Mouse (Mus musculus) testis, adult 2 months (tissue): ENCODE data around the gene Asic2. TPM values are rescaled to one million over a fixed set of nuclear protein-coding genes. Genes with fewer than 3 reads are reported as not detected.

ENCODE experiments used
- H3K27ac ChIP-seq: fragments of 200-500 bp; 2 replicates; pipeline ENCODE4 v1.5.1; 2012; ENCODE audit warnings: low read depth, low read length; ENCODE audit not compliant: control insufficient read depth, insufficient read depth
- H3K27me3 ChIP-seq: fragments of 200-500 bp; 2 replicates; pipeline ENCODE4 v1.6.1; 2012; ENCODE audit warnings: mild to moderate bottlenecking, low read length, moderate library complexity; ENCODE audit not compliant: control insufficient read depth, insufficient read depth
- H3K36me3 ChIP-seq: fragments of 200-500 bp; 2 replicates; pipeline ENCODE4 v1.6.1; 2012; ENCODE audit warnings: mild to moderate bottlenecking, low read length; ENCODE audit not compliant: control insufficient read depth, insufficient read depth
- H3K4me1 ChIP-seq: fragments of 200-500 bp; 2 replicates; pipeline ENCODE4 v1.6.1; 2012; ENCODE audit warnings: low read length; ENCODE audit not compliant: control insufficient read depth, insufficient read depth
- H3K4me3 ChIP-seq: fragments of 200-500 bp; 2 replicates; pipeline ENCODE4 v1.5.1; 2012; ENCODE audit warnings: low read depth, mild to moderate bottlenecking, low read length, moderate library complexity, mixed read lengths; ENCODE audit not compliant: control insufficient read depth
- CTCF ChIP-seq: fragments of 200-500 bp; IDR thresholded peaks from 2 replicates; pipeline ENCODE4 v1.5.1; 2012; ENCODE audit warnings: low read depth, mild to moderate bottlenecking, inconsistent platforms, low read length, moderate library complexity; ENCODE audit not compliant: control insufficient read depth, insufficient read depth, insufficient replicate concordance
- POLR2A ChIP-seq: fragments of 200-500 bp; IDR thresholded peaks from 2 replicates; pipeline ENCODE4 v1.6.1; 2012; ENCODE audit warnings: low read depth, mild to moderate bottlenecking, inconsistent platforms, low read length, moderate library complexity; ENCODE audit not compliant: control insufficient read depth
- polyA plus RNA-seq: library from polyadenylated mRNA; depleted of rRNA; stranded (reverse); fragments of >200 nt; gene quantifications from 2 replicates; pipeline ENCODE4 v1.2.3, GENCODE M21; 2012

The Asic2 gene
- polyA plus RNA-seq, 1 experiment: 0.41 TPM

GRCm38 (mm10) chr11:80918332-80918731 is 1049.9 kb downstream of the Asic2 start:
- H3K4me3 ChIP-seq: no peak overlapping the region
- no peaks in the 10 kb centered on the region for H3K4me1 ChIP-seq
- no peak for TF ChIP-seq CTCF
- no peak for TF ChIP-seq POLR2A
- no peak overlapping the region for H3K27ac ChIP-seq
- no peaks in the 10 kb centered on the region for H3K27me3 ChIP-seq
- H3K36me3 ChIP-seq: no peaks in the 10 kb centered on the region

- TF ChIP-seq CTCF (0 out of 2 replicates have a peak, but pooled peaks have one; percentile 24), POLR2A (no peak)
- no peaks in the 10 kb centered on the region for H3K36me3 ChIP-seq
Observed at GRCm38 (mm10) chr11:80917688-80918087, 1050.6 kb downstream of the Asic2 start.

GRCm38 (mm10) chr11:80913408-80914024 is 1054.7 kb downstream of the Asic2 start:
- Histone ChIP-seq H3K27ac (no peak overlapping the region), H3K4me3 (no peak overlapping the region), H3K36me3 (no peaks in the 10 kb centered on the region), H3K4me1 (no peaks in the 10 kb centered on the region), H3K27me3 (no peaks in the 10 kb centered on the region)
- TF ChIP-seq POLR2A (no peak), CTCF (no peak)

More at GRCm38 (mm10) chr11:80917688-80918087, 1050.6 kb downstream of the Asic2 start:
- Histone ChIP-seq H3K4me1 (no peaks in the 10 kb centered on the region), H3K4me3 (no peak overlapping the region), H3K27me3 (no peaks in the 10 kb centered on the region), H3K27ac (no peak overlapping the region)

DNA sequence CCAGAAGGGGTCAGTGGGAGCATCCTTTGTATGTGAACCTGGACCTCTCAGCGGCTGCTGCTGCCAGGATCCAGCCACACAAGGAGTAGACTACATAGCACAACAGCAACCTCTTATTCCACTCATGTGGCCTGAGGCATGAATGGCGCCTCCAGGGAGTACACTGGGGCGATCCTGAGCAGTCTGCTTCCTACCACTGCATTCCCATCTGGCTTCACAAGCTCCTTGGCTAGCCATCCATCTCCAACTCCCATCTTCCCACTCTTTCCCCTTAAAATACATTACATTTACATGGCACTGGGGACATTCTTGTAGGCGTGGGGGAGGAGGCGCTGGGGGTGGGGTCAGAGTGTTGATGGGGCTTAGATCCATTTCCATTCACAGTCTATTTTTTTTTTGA is 1055.5 kb downstream of the Asic2 start:
- no peak for TF ChIP-seq CTCF
- TF ChIP-seq POLR2A: no peak
- Histone ChIP-seq H3K27ac (no peak overlapping the region), H3K27me3 (no peaks in the 10 kb centered on the region), H3K4me3 (no peak overlapping the region), H3K36me3 (no peaks in the 10 kb centered on the region), H3K4me1 (no peaks in the 10 kb centered on the region)

- TF ChIP-seq POLR2A: no peak
- no peak for TF ChIP-seq CTCF
- Histone ChIP-seq H3K4me3 (no peak overlapping the region), H3K36me3 (no peaks in the 10 kb centered on the region), H3K4me1 (no peaks in the 10 kb centered on the region), H3K27ac (no peak overlapping the region), H3K27me3 (no peaks in the 10 kb centered on the region)
Observed at GRCm38 (mm10) chr11:80907820-80908219, 1060.4 kb downstream of the Asic2 start.

GRCm38 (mm10) chr11:80906456-80906855 is 1061.8 kb downstream of the Asic2 start:
- TF ChIP-seq CTCF: peak; percentile 55; the same call in 1 of the 2 replicates
- TF ChIP-seq POLR2A: no peak

DNA sequence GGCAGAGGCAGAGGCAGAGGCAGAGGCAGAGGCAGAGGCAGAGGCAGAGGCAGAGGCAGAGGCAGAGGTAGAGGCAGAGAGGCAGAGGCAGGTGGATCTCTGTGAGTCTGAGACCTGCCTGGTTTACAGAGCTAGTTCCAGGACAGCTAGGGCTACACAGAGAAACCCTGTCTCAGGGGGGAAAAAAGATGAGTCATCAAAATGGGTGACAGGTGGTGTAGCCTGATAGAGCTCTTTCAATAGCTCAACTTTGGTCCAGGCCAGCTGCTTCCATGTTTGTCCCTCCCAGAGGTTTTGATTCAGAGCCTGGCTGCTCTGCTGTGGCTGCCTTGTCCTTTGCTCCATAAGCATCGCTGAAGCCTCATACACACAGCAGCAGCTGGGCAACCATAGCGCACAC is 1063.7 kb downstream of the Asic2 start:
- H3K27me3 ChIP-seq: no peaks in the 10 kb centered on the region
- no peaks in the 10 kb centered on the region for H3K4me1 ChIP-seq
- H3K27ac ChIP-seq: no peak overlapping the region
- no peaks in the 10 kb centered on the region for H3K36me3 ChIP-seq
- H3K4me3 ChIP-seq: no peak overlapping the region
- TF ChIP-seq POLR2A (no peak), CTCF (no peak)

More at GRCm38 (mm10) chr11:80906456-80906855, 1061.8 kb downstream of the Asic2 start:
- Histone ChIP-seq H3K36me3 (no peaks in the 10 kb centered on the region), H3K27me3 (no peaks in the 10 kb centered on the region), H3K4me3 (no peak overlapping the region), H3K4me1 (no peaks in the 10 kb centered on the region), H3K27ac (no peak overlapping the region)
